In genomic region chr2:164436961-164437360, GRCm38 (mm10) we compare ENCODE assay signal across 9 mouse cellular contexts. TPM values are rescaled to one million over a fixed set of nuclear protein-coding genes. Genes with fewer than 3 reads are reported as not detected.
DNase-seq lines count a peak whose midpoint lies in the region; ATAC-seq and TF ChIP-seq lines count a peak whose summit lies in the region.
"Had no signal": no experiment of that assay in that cellular context is flagged by ENCODE, and none has a peak within 500 bp of the region (broad histone marks: within the 10 kb centered on the region; RNA-seq: fewer than 3 reads in every experiment).

No protein-coding gene starts in this region.

- 63% methylated on average over 3 of the region's 3 CpGs for WGBS in heart, postnatal 0 days
- WGBS in limb, embryonic 13.5 days, result 57% methylated on average over 3 of the region's 3 CpGs

- no peak overlapping the region; the same call in 1 of the 2 replicates for H3K9ac ChIP-seq in heart, postnatal 0 days (replicated peaks; ENCODE audit: low read depth, low read length)
- H3K9ac ChIP-seq in limb, embryonic 13.5 days, result peak overlapping the region; percentile 9; the same call in 1 of the 2 replicates
- H3K9ac ChIP-seq: neural tube, embryonic 15.5 days had no signal

- H3K4me1 ChIP-seq in heart, postnatal 0 days (ENCODE audit: control insufficient read depth, insufficient read depth), result peaks cover 42% of the 10 kb centered on the region
- peaks cover 99% of the 10 kb centered on the region for H3K4me1 ChIP-seq in limb, embryonic 13.5 days

- peaks cover 16% of the 10 kb centered on the region for H3K27me3 ChIP-seq in heart, postnatal 0 days (ENCODE audit: control insufficient read depth, insufficient read depth, low read length)
- H3K27me3 ChIP-seq in limb, embryonic 13.5 days, result peaks cover 7% of the 10 kb centered on the region; the same call in 1 of the 2 replicates

- DNase-seq in urinary bladder, postnatal 14 days (ENCODE audit: low spot score), result peak; percentile 47
- no peak for DNase-seq in urinary bladder, postnatal 4 days (ENCODE audit: low spot score in 2 of 2)
- DNase-seq in heart, postnatal 0 days (ENCODE audit: low spot score), result no peak
- no peak for DNase-seq in frontal cortex, postnatal 25 days (ENCODE audit: low spot score in 2 of 2)
- DNase-seq in right cerebral cortex, adult 2 months (ENCODE audit: low spot score in 2 of 2), result no peak
- DNase-seq in T-cell, adult 2 months (ENCODE audit: low spot score), result no peak

- no peaks in the 10 kb centered on the region for H3K9me3 ChIP-seq in heart, postnatal 0 days (replicated peaks; ENCODE audit: control insufficient read depth, low read length)
- H3K9me3 ChIP-seq in limb, embryonic 13.5 days, result no peaks in the 10 kb centered on the region
- H3K9me3 ChIP-seq: neural tube, embryonic 15.5 days had no signal

- no peak overlapping the region for H3K4me3 ChIP-seq in heart, postnatal 0 days (ENCODE audit: low read depth, low read length)
- H3K4me3 ChIP-seq in limb, embryonic 13.5 days, result no peak overlapping the region
- H3K4me3 ChIP-seq: neural tube, embryonic 15.5 days had no signal

- H3K4me2 ChIP-seq in heart, postnatal 0 days (ENCODE audit: low read depth, low read length), result no peak overlapping the region
- peak overlapping the region; percentile 33; the same call in 1 of the 2 replicates for H3K4me2 ChIP-seq in limb, embryonic 13.5 days (replicated peaks)
- H3K4me2 ChIP-seq: neural tube, embryonic 15.5 days had no signal

- TF ChIP-seq CTCF in heart, postnatal 0 days (IDR thresholded peaks at IDR 0.05; ENCODE audit: low read depth), result no peak

- TF ChIP-seq EP300 in heart, postnatal 0 days (IDR thresholded peaks at IDR 0.05; ENCODE audit: low read depth), result no peak

- H3K27ac ChIP-seq in heart, postnatal 0 days (ENCODE audit: low read depth), result peak overlapping the region; percentile 26; the same call in 1 of the 2 replicates
- H3K27ac ChIP-seq in limb, embryonic 13.5 days, result peak overlapping the region; percentile 63
- H3K27ac ChIP-seq: neural tube, embryonic 15.5 days had no signal

- no peaks in the 10 kb centered on the region for H3K36me3 ChIP-seq in heart, postnatal 0 days (replicated peaks; ENCODE audit: control insufficient read depth, insufficient read depth, low read length)
- H3K36me3 ChIP-seq in limb, embryonic 13.5 days, result no peaks in the 10 kb centered on the region
- H3K36me3 ChIP-seq: neural tube, embryonic 15.5 days had no signal

- peak; percentile 31 for ATAC-seq in heart, postnatal 0 days (ENCODE audit: insufficient read depth, low read depth)
- ATAC-seq in limb, embryonic 13.5 days (ENCODE audit: low FRiP score, low read depth), result 0 out of 2 replicates have a peak, but pooled peaks have one; percentile 17

RNA-seq across cellular contexts. Expression of gene Sdc4, which starts 6.7 kb away (rescaled TPM):
- total RNA-seq in heart, postnatal 0 days (2014; rRNA removed; ENCODE audit: low replicate concordance), result 42.2 and 46.5 TPM in 2 replicates
- polyA plus RNA-seq in heart, postnatal 0 days (2015; fragmentation: Nextera tagmentation; extraction: Ambion mirVana), result 30.4 and 30.7 TPM in 2 replicates
- 61.0 and 63.6 TPM in 2 replicates for polyA plus RNA-seq in limb, embryonic 13.5 days (2015; fragmentation: Nextera tagmentation; extraction: Ambion mirVana)

RNA-seq across cellular contexts. Expression of gene Sys1, which starts 19.8 kb away (rescaled TPM):
- total RNA-seq in heart, postnatal 0 days (2014; rRNA removed; ENCODE audit: low replicate concordance), result 71.8 and 87.9 TPM in 2 replicates
- polyA plus RNA-seq in heart, postnatal 0 days (2015; fragmentation: Nextera tagmentation; extraction: Ambion mirVana), result 37.6 and 39.1 TPM in 2 replicates
- polyA plus RNA-seq in limb, embryonic 13.5 days (2015; fragmentation: Nextera tagmentation; extraction: Ambion mirVana), result 65.2 and 66.6 TPM in 2 replicates

RNA-seq across cellular contexts. Expression of gene Gm20458, which starts 23.8 kb away (rescaled TPM):
- total RNA-seq in heart, postnatal 0 days (2014; rRNA removed; ENCODE audit: low replicate concordance), result 6.7 and 34.3 TPM in 2 replicates
- polyA plus RNA-seq in heart, postnatal 0 days (2015; fragmentation: Nextera tagmentation; extraction: Ambion mirVana), result 15.4 and 15.5 TPM in 2 replicates
- 5.5 and 7.4 TPM in 2 replicates for polyA plus RNA-seq in limb, embryonic 13.5 days (2015; fragmentation: Nextera tagmentation; extraction: Ambion mirVana)

RNA-seq across cellular contexts. Expression of gene Matn4, which starts 32.0 kb away (rescaled TPM):
- total RNA-seq in heart, postnatal 0 days (2014; rRNA removed; ENCODE audit: low replicate concordance), result 1.7 and 3.3 TPM in 2 replicates
- polyA plus RNA-seq in heart, postnatal 0 days (2015; fragmentation: Nextera tagmentation; extraction: Ambion mirVana), result 1.1 and 1.5 TPM in 2 replicates
- polyA plus RNA-seq in limb, embryonic 13.5 days (2015; fragmentation: Nextera tagmentation; extraction: Ambion mirVana), result 192 and 200 TPM in 2 replicates

RNA-seq across cellular contexts. Expression of gene Rbpjl, which starts 34.0 kb away (rescaled TPM):
- total RNA-seq in heart, postnatal 0 days (2014; rRNA removed; ENCODE audit: low replicate concordance), result not detected in 2 replicates
- polyA plus RNA-seq in heart, postnatal 0 days (2015; fragmentation: Nextera tagmentation; extraction: Ambion mirVana), result 0.04 and 0.05 TPM in 2 replicates
- 1.5 and 1.6 TPM in 2 replicates for polyA plus RNA-seq in limb, embryonic 13.5 days (2015; fragmentation: Nextera tagmentation; extraction: Ambion mirVana)
- total RNA-seq: adrenal gland, postnatal 36 days had no signal
